Mouse (Mus musculus): Measurements from ENCODE around the gene Cacng6. TPM values are rescaled to one million over a fixed set of nuclear protein-coding genes. Genes with fewer than 3 reads are reported as not detected.
A peak's percentile ranks its signal among the peaks of the same experiment; 100 is the strongest.
"Not testable (repeated sequence)": the region's sequence is repeated elsewhere in the genome, so short reads cannot be mapped to it uniquely, and the experiment has no call there.

The Cacng6 gene
- polyA plus RNA-seq, 1 experiment from 2014 or later = 9.6 TPM

- H3K4me3 ChIP-seq = no peak overlapping the region
- H3K36me3 ChIP-seq = no peaks in the 10 kb centered on the region
- DNase-seq (ENCODE audit: low spot score) = no peak
- 67% methylated on average over 7 of the region's 7 CpGs for WGBS
- no peaks in the 10 kb centered on the region for H3K9me3 ChIP-seq
- no peaks in the 10 kb centered on the region for H3K27me3 ChIP-seq (ENCODE audit: insufficient read depth, poor library complexity, severe bottlenecking)
- no peaks in the 10 kb centered on the region for H3K4me1 ChIP-seq
- no peak overlapping the region for H3K27ac ChIP-seq
Observed at GRCm38 (mm10) chr7:3397797-3398196, 26.2 kb upstream of the Cacng6 start.

DNA sequence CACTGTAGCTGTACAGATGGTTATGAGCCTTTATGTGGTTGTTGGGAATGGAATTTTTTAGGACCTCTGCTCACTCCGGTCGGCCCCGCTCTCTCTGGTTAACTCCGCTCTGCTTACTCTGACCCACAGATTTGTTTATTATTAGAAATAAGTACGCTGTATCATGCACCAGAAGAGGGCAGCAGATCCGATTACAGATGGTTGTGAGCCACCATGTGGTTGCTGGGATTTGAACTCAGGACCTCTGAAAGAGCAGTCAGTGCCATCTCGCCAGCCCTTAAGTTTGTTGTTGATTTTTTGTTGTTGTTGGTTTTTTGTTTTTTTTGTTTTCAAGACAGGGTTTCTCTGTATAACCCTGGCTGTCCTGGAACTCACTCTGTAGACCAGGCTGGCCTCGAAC, 25.6 kb upstream of the Cacng6 start:
- not testable (repeated sequence) for H3K27ac ChIP-seq; H3K27me3 ChIP-seq (ENCODE audit: insufficient read depth, poor library complexity, severe bottlenecking); H3K36me3 ChIP-seq; H3K4me3 ChIP-seq; DNase-seq (ENCODE audit: low spot score); H3K9me3 ChIP-seq; H3K4me1 ChIP-seq
- WGBS = 91% methylated on average over 8 of the region's 8 CpGs

GRCm38 (mm10) chr7:3399937-3400336, 24.1 kb upstream of the Cacng6 start:
- Histone ChIP-seq H3K36me3 (no peaks in the 10 kb centered on the region), H3K27ac (no peak overlapping the region), H3K27me3 (ENCODE audit: insufficient read depth, poor library complexity, severe bottlenecking) (no peaks in the 10 kb centered on the region), H3K9me3 (no peaks in the 10 kb centered on the region), H3K4me1 (no peaks in the 10 kb centered on the region), H3K4me3 (no peak overlapping the region)
- DNase-seq (ENCODE audit: low spot score) = no peak

GRCm38 (mm10) chr7:3409729-3410520, 14.1 kb upstream of the Cacng6 start:
- Histone ChIP-seq H3K27me3 (ENCODE audit: insufficient read depth, poor library complexity, severe bottlenecking) (peaks cover 34% of the 10 kb centered on the region), H3K27ac (no peak overlapping the region), H3K4me3 (no peak overlapping the region), H3K36me3 (no peaks in the 10 kb centered on the region), H3K9me3 (no peaks in the 10 kb centered on the region; the same call in 1 of the 2 replicates), H3K4me1 (peaks cover 10% of the 10 kb centered on the region; the same call in 1 of the 2 replicates)
- 50% methylated on average over 11 of the region's 11 CpGs for WGBS
- DNase-seq (ENCODE audit: low spot score) = no peak

DNA sequence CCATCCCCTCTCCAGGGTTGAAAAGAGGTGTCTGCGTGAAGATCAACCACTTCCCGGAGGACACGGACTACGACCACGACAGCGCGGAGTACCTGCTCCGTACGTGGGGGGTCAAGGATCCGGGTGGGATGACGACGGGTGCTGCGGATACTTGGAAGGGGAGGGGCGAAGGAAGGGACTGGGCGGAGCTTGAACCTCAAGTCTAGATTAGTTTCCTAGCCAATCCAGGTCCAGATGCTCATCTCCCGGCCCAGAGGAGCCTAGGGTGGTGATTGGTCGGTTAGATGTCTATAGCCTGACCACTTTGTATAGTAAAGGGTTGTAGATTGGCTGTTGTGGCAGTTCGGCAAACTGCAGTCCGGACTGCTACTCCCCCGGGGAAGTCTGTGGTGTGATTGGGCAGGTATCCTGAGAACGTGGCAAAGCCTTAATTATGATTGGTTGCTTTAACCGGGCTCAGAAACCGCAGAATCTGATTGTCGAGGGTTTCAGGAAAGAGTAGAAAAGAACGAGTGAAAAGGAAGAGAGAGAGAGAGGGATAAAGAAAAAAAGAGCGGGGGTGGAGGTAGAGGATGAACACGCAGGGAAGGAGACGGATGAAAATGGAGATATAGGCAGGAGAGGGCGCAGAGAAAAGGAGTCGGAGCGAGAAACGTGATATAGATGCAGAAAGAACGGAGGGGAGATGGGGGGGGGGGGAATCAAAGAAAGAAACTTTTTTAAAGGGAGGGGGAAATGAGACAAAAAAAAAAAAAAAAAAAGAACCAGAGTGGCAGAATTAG, 12.6 kb upstream of the Cacng6 start:
- Histone ChIP-seq H3K4me3 (peak overlapping the region; percentile 58), H3K36me3 (no peaks in the 10 kb centered on the region), H3K9me3 (no peaks in the 10 kb centered on the region; the same call in 1 of the 2 replicates), H3K4me1 (peaks cover 13% of the 10 kb centered on the region; the same call in 1 of the 2 replicates), H3K27me3 (ENCODE audit: insufficient read depth, poor library complexity, severe bottlenecking) (peaks cover 48% of the 10 kb centered on the region), H3K27ac (no peak overlapping the region)
- WGBS = under 1% methylated on average over 33 of the region's 33 CpGs
- DNase-seq (ENCODE audit: low spot score) = peak; percentile 84

GRCm38 (mm10) chr7:3412036-3412435, 12.0 kb upstream of the Cacng6 start:
- Histone ChIP-seq H3K27me3 (ENCODE audit: insufficient read depth, poor library complexity, severe bottlenecking) (peaks cover 55% of the 10 kb centered on the region), H3K36me3 (no peaks in the 10 kb centered on the region), H3K4me1 (peaks cover 13% of the 10 kb centered on the region; the same call in 1 of the 2 replicates), H3K27ac (no peak overlapping the region), H3K4me3 (peak overlapping the region; percentile 58), H3K9me3 (no peaks in the 10 kb centered on the region; the same call in 1 of the 2 replicates)
- DNase-seq (ENCODE audit: low spot score) = no peak
- WGBS = 2% methylated on average over 20 of the region's 20 CpGs

- peaks cover 80% of the 10 kb centered on the region for H3K27me3 ChIP-seq (ENCODE audit: insufficient read depth, poor library complexity, severe bottlenecking)
- no peak for DNase-seq (ENCODE audit: low spot score)
Observed at GRCm38 (mm10) chr7:3414888-3415287, 9.1 kb upstream of the Cacng6 start.

GRCm38 (mm10) chr7:3415378-3415777, 8.6 kb upstream of the Cacng6 start:
- Histone ChIP-seq H3K27ac (peak overlapping the region; percentile 76), H3K4me3 (peak overlapping the region; percentile 75), H3K27me3 (ENCODE audit: insufficient read depth, poor library complexity, severe bottlenecking) (peaks cover 85% of the 10 kb centered on the region), H3K4me1 (peaks cover 13% of the 10 kb centered on the region; the same call in 1 of the 2 replicates), H3K9me3 (no peaks in the 10 kb centered on the region; the same call in 1 of the 2 replicates), H3K36me3 (no peaks in the 10 kb centered on the region)
- under 1% methylated on average over 46 of the region's 60 CpGs for WGBS
- no peak for DNase-seq (ENCODE audit: low spot score)

More at GRCm38 (mm10) chr7:3414888-3415287, 9.1 kb upstream of the Cacng6 start:
- peaks cover 13% of the 10 kb centered on the region; the same call in 1 of the 2 replicates for H3K4me1 ChIP-seq
- no peaks in the 10 kb centered on the region for H3K36me3 ChIP-seq
- WGBS = 1% methylated on average over 47 of the region's 47 CpGs
- H3K9me3 ChIP-seq = no peaks in the 10 kb centered on the region; the same call in 1 of the 2 replicates
- H3K27ac ChIP-seq = peak overlapping the region; percentile 76
- peak overlapping the region; percentile 75 for H3K4me3 ChIP-seq

- peaks cover 87% of the 10 kb centered on the region for H3K27me3 ChIP-seq (ENCODE audit: insufficient read depth, poor library complexity, severe bottlenecking)
- DNase-seq (ENCODE audit: low spot score) = no peak
- 48% methylated on average over 6 of the region's 6 CpGs for WGBS
- H3K9me3 ChIP-seq = no peaks in the 10 kb centered on the region
- H3K36me3 ChIP-seq = no peaks in the 10 kb centered on the region
- H3K4me3 ChIP-seq = no peak overlapping the region
- H3K4me1 ChIP-seq = peaks cover 26% of the 10 kb centered on the region
- no peak overlapping the region for H3K27ac ChIP-seq
Observed at GRCm38 (mm10) chr7:3419941-3420340, 4.1 kb upstream of the Cacng6 start.

- H3K36me3 ChIP-seq = no peaks in the 10 kb centered on the region
- H3K9me3 ChIP-seq = no peaks in the 10 kb centered on the region
- WGBS = 47% methylated on average over 5 of the region's 5 CpGs
Observed at GRCm38 (mm10) chr7:3420466-3420865, 3.5 kb upstream of the Cacng6 start.

GRCm38 (mm10) chr7:3421297-3421696, 2.7 kb upstream of the Cacng6 start:
- no peak for DNase-seq (ENCODE audit: low spot score)
- H3K4me1 ChIP-seq = peaks cover 24% of the 10 kb centered on the region
- H3K4me3 ChIP-seq = no peak overlapping the region
- H3K27me3 ChIP-seq (ENCODE audit: insufficient read depth, poor library complexity, severe bottlenecking) = peaks cover 84% of the 10 kb centered on the region
- WGBS = 87% methylated on average over 3 of the region's 3 CpGs
- H3K9me3 ChIP-seq = no peaks in the 10 kb centered on the region
- H3K36me3 ChIP-seq = no peaks in the 10 kb centered on the region
- H3K27ac ChIP-seq = no peak overlapping the region

More at GRCm38 (mm10) chr7:3420466-3420865, 3.5 kb upstream of the Cacng6 start:
- Histone ChIP-seq H3K27ac (no peak overlapping the region), H3K27me3 (ENCODE audit: insufficient read depth, poor library complexity, severe bottlenecking) (peaks cover 87% of the 10 kb centered on the region), H3K4me1 (peaks cover 24% of the 10 kb centered on the region), H3K4me3 (no peak overlapping the region)
- no peak for DNase-seq (ENCODE audit: low spot score)

GRCm38 (mm10) chr7:3422051-3422450, 1.9 kb upstream of the Cacng6 start:
- Histone ChIP-seq H3K4me1 (peaks cover 24% of the 10 kb centered on the region), H3K27me3 (ENCODE audit: insufficient read depth, poor library complexity, severe bottlenecking) (peaks cover 81% of the 10 kb centered on the region), H3K9me3 (no peaks in the 10 kb centered on the region), H3K36me3 (no peaks in the 10 kb centered on the region), H3K4me3 (no peak overlapping the region), H3K27ac (no peak overlapping the region)
- 52% methylated on average over 7 of the region's 7 CpGs for WGBS
- no peak for DNase-seq (ENCODE audit: low spot score)

DNA sequence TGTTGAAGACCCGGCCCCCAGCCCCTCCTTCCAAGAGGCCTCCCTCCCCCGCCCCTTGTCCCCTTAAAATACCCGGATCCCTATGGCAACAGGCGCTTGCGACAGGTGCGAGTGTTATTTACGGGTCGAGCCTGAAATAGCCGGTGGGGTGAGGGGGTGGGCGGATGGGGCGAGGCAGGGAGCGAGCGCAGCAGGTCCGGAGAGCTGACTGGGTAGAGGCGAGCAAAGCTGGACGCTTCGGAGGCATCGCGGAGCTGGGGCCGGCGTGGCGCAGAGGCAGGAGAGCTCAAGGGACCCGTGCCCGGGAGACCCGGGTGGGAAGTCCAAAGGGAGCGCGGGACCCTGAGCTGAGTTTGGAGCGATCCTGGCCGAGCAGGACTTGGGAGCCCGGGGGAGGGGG, 565 bp upstream of the Cacng6 start:
- H3K9me3 ChIP-seq = no peaks in the 10 kb centered on the region
- H3K27ac ChIP-seq = peak overlapping the region; percentile 83
- H3K4me1 ChIP-seq = peaks cover 24% of the 10 kb centered on the region
- H3K36me3 ChIP-seq = no peaks in the 10 kb centered on the region
- no peak for DNase-seq (ENCODE audit: low spot score)
- peak overlapping the region; percentile 59 for H3K4me3 ChIP-seq
- under 1% methylated on average over 30 of the region's 30 CpGs for WGBS
- H3K27me3 ChIP-seq (ENCODE audit: insufficient read depth, poor library complexity, severe bottlenecking) = peaks cover 67% of the 10 kb centered on the region

Measured in heart, embryonic 10.5 days (tissue).